Mouse (Mus musculus) mouse trophoblast stem cell (cell line): Measurements from ENCODE around the gene Nes.

Source experiments
- in situ Hi-C, 2 experiments: fragments of 300-500 bp; cut with MseI, MboI; formaldehyde crosslinking; loops; 2 replicates in 1 of 2; 3 replicates in 1 of 2; pipeline ENCODE4 v1.15.1; 2025

The Nes gene

DNA sequence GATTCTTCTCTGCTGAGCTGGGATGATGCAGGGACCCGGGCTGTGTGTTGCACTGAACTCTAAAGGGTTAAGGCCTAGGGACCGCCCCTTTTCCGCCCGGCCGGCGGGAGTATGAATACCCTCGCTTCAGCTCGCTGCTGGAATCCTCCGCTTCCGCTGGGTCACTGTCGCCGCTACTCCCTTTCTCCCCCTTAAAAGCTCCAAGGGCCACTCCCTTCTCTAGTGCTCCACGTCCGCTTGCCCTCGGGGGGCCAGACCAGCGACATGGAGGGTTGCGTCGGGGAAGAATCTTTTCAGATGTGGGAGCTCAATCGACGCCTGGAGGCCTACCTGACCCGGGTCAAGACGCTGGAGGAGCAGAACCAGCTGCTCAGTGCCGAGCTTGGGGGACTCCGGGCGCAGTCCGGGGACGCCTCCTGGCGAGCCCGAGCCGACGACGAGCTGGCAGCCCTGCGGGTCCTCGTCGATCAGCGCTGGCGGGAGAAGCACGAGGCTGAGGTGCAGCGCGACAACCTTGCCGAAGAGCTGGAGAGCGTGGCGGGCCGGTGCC is at the start of gene Nes:
Gene Nes (plus strand): TSS at position 140 of the 550 bp plus-strand sequence.
- in situ Hi-C loops: no loop called here

DNA sequence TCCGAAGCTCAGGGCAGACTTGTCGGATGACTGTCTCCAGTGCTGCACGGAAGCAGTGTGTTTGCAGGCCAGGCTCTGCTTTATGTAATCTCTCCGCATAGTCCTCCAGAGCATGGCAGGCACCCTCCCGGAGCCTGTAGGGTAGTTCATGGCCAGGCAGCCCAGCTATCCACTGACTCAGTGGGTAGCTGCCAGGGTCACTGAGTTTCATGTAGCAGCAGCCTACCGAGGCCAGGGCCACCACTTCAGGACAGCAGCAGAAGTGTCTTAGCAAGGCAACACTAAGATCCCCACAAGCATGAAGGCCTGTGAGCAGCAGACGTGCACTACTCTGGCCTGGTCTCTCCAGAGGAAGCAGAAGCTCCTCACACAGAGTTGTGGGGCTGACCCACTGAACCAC is 45.9 kb upstream of the Nes start:
- in situ Hi-C loops: no loop called here

DNA sequence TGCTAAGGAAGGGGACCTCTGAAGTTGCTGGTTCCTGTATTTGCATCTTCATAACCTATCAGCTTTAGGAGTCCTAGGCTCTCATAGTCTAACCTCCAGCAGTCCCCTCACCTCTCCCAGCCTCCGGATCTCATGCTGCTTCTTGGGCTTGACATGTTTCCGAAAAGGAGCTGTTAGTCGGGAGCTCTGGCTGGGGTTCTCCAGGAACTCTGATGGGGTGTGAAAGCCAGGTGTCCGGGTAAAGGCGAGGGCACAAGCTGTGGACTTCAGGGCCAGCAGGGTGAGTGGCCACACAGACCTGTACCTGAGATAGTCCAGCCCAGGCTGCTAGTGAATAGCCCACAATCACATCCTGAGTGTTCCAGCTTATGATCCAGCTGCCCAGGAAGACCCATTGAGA is 43.4 kb upstream of the Nes start:
- in situ Hi-C loops: no loop called here

DNA sequence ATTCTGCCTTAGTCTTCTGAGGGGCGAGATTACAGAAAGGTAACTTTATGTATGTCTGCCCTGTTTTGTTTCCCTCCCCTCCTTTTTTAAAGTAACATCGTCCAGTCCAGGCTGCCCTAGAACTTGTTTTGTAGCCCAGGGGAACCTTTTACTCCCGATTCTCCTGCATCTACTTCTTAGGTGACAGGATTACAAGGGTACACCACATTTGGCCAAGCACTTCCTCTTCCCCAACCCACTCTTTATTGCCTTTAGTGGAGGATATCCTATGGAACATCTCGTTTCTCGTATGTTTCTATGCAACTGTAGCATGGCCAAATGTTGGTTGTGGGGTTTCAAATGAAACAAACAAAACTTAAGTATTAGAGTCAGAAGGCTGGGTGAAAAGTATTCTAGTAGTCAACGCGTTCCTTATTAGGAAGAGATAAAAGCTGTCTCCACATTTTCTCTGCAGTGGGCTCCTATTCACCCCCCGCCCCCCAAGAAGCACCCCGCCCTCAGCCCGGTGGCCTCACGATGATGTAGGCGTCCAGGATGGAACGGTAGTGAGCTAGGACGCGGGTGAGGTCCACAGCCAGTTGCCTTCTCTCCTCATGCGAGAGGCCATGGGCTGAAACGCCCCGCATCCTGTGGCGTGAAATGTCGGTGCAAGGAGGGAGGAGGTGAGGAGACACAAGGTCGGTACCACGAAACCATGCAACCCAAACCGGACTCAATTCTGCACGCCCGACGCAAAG is 41.4 kb upstream of the Nes start:
- in situ Hi-C loops: no loop called here

DNA sequence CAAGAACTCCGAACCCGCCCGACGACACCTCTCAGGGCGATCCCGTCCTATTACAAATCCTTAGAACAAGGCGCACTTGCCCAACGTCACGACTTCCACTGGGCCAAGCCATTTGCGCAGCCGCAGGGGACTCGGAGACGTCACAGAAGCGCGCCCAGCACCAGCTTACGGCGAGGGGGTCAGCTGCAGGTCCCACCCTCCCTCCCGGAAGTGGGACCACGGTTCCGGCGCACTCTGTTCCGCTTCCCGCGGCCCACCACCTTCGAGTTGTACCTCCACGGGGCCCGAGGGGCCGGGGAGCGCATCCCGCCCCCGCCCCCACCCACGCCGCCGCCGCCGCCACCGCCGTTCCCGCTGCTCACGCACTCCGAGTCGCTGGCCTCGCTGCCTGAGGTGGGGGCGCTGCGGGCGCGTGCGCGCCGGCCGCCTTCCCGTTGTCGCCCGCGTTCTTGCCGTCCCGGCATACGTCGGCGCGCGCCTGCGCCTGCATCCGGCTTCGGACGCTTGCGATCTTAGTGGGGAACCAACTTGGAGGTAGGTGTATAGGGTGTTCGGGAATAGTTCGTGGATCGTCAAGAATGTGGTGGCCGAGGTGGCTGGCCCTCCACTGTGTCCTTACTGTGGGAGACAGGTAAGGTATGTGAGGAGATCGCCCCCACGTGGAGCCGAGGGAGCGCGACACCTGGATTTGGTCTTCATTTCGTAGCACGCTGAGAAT is 40.6 kb upstream of the Nes start, which contains the start of the genes Isg20l2 and Rrnad1:
Gene Isg20l2 (plus strand): TSS at position 237 of the 718 bp plus-strand sequence.
Gene Rrnad1 (minus strand): TSS at position 640 of the 718 bp plus-strand sequence.
- in situ Hi-C loops: no loop called here

DNA sequence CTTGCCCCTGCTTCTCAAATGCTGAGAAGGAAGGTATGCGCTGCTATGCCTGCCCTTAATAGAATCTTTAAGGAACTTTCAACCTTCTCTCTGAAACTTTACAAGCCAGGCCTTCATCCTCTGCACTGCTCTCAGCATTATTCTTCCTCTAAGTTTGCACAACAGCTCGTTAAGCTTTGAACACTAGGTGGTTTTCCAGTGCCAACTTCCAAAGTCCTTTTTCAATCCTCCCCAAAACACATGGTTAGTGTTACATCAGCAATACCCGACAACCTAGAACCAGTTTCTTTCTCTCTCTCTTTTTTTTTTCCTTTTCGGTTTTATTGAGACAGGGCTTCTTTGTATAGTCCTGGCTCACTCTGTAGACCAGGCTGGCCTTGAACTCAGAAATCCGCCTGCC is 36.9 kb upstream of the Nes start:
- in situ Hi-C loops: no loop called here

DNA sequence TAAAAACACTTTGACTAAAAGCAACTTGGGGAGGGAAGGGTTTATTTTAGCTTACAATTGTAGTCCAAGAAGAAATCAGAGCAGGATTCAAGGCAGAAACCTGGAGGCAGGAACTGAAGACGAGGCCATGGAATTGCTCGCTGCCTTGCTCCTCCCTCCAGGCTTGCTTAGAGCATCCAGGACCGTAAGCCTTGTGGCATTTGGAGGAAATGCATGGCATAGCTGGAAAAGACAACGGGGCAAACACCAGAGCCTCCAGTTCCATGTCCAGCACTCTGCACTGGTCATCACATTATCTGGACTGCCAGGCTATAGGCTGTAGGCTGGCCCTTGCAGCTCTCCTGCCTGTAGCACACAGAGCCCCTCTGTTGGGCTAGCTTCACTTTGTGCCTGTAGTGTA is 36.4 kb upstream of the Nes start:
- in situ Hi-C loops: no loop called here

DNA sequence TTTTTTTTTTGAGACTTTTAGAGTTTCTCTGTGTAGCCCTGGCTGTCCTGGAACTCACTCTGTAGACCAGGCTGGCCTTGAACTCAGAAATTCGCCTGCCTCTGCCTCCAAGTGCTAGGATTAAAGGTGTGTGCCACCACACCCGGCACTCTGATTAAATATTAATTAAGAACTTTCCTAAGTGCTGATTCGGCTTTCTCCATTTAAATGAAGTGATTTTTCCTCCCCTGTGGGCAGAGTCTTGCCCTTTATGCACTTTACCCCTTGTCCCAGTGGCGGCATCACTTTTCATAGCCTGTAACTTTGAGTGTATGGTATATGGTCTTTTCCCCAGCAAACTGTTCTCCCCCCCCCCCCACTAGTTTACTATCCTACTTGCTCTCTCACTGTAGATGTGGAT is 35.7 kb upstream of the Nes start:
- in situ Hi-C loops: no loop called here

DNA sequence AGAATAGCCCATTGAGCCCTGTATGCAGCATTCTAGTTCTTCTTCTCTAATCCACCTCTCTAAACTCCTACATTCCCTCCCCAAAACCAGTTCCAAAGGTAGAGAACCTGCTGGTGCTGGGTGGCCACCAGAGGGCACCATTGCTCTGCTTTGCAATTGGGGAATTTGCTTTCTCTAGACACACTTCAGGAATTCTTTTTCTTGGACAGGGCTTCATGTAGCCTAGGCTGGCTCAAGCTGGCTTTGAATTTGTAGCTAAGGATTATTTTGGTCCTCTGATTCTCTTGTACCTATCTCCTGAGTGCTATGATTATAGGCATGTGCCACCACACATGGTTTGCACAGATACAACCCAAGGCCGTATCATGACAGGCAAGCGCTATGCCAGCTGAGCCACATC is 35.1 kb upstream of the Nes start:
- in situ Hi-C loops: no loop called here

DNA sequence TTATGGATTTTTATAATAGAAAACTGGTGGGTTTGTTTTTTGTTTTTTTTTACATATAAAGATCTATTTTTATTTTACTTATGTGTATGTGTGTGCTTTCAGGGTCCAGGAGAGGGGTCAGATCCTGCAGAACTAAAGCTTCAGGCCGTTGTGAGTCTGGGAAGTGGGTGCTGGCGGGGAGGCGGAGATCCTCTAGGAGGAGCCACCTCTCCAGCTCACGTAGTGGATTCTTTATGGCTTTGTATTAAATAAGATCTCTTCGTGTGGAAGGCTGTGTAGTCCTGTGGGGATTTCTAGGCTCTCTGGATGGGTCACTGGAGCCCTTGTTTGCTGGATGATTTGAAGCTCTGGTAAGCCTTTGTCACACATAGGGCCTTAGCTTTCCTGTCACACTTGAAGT is 30.3 kb upstream of the Nes start:
- in situ Hi-C loops: no loop called here

DNA sequence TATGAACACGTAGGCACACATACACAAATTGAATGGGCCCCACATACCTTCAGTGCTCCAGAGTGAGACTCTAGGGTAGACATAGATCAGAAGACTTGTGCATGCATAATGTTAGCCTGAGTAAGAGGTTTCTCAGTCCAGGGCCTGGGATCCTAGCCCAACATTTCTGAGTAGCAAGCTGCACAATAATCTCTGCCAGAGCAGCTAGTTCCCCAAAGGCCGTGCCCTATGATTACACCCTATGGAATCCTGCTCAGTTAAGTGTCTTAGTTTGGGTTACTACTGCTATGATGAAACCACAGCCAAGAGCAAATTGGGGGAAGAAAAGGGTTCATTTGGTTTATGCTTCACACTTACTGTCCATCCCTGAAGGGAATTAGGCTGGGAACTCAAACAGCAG is 28.4 kb upstream of the Nes start:
- in situ Hi-C loops: no loop called here

DNA sequence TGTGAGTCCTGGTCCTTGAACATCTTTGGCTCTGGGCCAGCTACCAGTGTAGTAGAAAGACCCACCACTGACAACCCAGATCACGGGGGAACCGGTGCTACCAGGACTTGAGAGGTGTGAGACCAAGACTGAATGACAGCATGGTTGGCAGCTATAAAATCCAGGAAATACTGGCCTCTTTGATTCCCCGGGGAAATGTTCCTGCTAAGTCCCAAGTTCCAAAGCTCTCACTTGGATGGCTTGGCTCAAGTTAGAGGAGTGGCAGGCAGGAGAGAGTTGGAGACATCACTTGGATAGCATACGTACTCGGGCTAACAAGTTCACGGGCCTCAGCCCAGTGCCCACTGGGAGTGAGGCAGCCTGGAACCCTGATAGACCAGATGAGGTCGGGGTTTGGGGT is 27.3 kb upstream of the Nes start:
- in situ Hi-C loops: no loop called here

DNA sequence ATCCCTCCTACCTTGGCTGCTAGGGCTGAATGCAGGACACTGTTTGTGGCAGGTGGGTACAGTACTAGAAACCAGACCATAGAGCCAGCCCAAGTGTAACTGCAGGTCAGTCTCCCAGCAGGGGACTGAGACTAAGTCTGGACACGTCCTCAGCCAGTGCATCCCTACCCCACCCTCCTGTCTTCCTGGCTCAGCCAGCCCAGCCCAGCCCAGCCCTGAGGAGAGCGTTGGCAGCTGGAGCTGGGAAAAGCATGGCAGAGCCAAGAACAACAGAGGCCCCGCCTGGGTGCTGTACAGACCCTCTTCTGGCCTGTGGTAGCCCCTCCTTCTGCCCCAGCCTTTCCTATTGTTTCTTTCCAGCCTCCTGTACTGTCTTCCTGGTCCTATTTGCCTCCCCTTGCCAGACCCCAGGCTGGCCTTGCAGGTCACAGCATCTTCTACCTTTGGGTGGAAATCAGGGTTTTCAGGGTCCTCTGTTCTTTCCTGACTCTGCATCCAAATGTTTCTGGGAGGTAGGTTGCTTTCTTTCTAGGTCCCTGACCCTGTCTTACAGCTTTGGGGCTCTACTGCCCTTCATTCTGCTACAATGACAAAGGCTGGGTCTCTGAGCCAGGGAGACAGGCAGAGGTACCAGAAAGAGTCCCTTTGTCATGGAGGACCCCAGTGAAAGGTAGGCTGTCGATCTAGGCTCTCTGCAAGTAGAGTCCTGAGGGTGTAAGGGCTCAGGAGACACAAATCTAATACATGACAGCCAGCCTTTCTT is 25.9 kb upstream of the Nes start:
- in situ Hi-C loops: no loop called here

DNA sequence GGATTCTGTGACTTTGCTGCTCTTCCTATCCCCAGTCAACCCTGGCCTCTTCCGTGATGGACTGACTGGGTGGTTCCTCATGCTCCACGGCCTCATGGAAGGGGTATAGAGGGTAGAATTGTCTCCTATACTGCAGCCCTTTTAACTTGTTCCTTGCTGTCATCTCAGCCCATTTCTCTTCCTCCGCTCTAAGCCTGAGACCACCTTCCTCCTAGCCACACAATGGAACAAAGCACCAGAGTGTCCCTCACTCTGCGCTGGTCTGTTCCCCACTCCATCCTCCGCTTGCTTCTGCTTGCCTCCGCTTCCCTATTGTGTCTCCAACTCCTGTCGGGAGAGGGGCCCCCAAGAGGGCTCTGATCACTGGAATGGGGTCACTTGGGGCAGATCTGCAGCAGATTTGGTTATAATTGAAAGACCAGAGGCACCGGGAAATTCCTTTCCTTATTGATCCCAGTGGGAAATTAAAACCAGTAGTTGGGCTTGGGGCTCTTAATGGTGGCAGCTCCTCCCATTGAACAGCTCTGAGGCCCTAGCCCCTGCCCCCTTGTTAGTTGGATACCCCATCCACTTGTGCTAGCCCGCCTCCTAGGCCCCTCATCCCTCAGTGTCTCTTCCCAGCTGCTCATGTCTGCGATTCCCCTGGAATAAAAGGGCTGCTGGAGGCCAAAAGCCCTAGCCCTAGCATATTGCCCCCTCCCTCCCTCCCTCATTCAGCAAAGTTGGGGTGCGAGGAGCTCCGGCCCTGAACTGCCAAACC is 24.9 kb upstream of the Nes start:
- in situ Hi-C loops: no loop called here

DNA sequence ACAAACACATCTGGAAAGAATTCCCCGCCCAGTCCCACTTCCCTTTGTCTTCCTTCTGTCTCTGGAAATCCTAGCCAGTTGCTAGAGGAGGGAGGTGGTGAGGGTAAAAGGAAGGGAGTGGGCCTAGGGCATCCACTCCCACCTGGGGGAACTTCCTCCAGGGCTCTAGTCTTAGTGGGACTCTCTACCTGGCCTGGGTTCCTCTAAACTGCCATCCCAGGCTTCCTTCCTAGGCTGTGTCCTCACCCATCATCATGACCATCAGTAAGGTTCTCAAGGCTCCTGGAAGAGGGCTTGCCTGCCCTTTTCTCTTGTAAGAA is 24.4 kb upstream of the Nes start:
- in situ Hi-C loops: no loop called here

DNA sequence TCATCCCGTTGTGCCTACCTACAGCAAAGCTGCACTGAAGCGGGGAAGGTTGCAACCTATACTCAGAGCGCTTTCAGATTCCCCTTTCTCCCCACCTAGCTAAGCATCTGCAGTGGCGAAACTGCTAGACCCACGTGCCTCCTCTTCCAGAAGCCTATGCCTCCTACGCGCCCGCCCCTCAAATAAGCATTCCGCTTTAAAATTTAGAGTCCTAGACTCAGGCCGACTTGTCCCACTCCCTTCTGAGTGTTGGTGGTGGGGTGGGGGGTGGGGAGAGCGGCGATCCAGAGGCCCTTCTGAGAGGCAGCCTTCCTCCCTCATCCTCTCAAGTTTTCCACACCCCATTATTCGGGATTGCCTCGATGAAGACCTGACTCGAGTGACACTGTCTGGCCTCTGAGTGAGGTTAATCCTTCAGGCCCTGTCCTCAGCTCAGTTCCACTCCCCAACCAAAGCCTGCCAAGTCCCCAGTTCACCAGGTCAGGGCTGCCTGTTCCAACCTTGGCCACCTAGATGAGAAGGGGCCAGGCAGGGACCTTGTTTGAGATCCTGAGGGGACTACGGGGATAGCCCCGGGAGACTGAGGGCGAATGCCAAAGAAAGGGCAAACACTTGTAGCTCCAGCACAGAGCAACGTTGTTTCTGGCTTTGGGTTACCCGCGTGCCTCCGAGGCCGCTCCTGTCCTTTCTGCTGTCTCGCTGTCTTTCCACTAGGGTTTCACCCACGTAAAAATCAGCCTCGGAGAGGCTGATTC is 23.6 kb upstream of the Nes start:
- in situ Hi-C loops: no loop called here

DNA sequence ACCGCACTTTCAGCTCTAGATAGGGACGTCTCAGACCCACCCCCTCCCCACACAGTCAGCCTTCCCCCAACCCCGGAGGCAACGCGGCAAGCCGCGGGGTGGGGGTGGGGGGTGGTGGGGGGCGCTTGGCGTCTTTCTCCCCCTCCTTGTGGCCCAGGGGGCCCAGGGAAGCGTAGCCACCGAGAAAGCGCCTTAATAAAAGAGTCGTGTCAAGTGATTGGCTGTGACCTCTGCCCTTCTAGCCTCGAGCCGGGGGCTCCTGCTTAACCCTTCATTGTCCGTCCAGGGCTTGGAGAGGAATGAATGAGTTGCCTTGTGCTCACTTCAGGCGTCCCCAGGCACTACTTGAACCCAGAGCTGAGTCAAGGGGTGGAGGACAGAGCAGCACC is 23.1 kb upstream of the Nes start:
- in situ Hi-C loops: no loop called here

DNA sequence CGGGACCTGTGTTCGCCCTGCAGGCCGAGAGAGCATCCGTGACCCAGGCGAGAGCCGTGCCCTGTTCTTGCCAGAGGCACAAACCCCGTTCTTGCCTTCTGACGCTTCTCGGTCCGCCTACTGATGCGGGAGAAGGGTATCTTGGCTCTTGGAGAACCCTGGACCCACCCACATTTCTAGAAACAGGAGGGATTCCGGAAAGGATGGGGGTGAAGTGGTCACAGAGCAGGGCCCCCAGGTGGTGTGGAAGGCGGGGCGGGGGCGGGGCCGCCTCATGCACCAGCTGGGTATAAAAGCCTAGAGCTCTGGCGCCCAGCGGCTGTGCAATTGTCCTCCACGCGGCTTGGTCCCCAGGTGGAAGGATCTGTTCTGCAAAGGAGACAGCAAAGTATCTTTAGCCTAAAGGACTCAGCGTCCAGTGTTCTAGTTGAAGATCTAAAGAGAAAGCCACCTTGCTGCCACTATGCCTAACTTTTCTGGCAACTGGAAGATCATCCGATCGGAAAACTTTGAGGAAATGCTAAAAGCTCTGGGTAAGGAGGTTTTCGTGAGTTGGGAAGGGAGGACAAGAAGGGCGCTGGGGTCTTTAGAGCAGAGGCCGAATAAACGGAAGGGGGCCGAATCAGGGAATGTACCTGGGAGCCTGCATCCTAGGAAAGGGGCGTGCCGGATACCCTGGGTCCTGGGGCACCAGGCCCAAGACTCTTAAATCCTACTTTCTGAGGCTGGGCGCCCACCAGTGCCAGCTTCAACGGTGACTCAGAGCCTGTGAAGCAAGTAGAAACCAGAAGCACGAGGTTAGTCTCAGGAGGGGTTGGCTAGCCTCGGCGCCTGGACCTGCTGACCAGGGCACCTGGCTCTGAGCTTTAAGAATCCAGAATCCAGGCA is 22.3 kb upstream of the Nes start, which contains the start of gene Crabp2:
Gene Crabp2 (plus strand): TSS at position 289 of the 888 bp plus-strand sequence.
- in situ Hi-C loops: no loop called here

DNA sequence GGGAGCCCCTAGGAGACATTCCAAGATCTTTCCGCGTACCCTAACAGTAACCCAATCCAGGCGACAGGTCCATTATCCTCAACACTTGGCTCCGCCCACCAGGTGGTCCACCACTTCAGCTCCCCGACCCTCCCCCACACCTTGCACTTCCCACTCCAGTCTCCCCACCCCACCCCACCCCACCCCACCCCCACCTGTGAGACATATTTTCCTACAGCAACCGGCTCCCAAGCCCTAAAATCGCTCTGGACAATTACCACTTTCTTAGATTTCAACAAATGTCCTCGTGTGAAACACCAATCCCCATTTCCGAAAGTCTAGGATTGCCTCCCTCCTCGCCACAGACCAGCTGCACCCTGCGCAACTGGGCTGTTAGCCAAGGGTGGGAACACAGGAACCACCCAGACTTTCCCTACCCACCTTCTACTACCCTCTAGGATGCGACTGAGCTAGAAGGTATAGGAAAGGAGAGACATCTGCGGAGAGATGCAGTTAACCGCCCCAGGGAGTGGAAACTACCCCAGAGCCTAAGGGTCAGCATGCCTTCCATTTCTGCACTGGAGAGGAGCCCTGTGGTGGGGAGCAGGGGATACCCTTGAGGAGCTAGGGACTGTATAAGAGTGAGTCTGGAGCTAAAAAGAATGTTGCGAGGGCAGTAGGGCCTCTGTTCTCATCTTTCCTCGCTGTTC is 21.5 kb upstream of the Nes start:
- in situ Hi-C loops: no loop called here
